Mouse (Mus musculus) macrophage (primary cell): Measurements from ENCODE around the gene Fbxo8. TPM values are rescaled to one million over a fixed set of nuclear protein-coding genes. Genes with fewer than 3 reads are reported as not detected.

Experiments used
- H3K27ac ChIP-seq: fragments of 350-480 bp; formaldehyde crosslinking; 2 replicates; pipeline ENCODE4 v1.9.0; 2021
- H3K36me3 ChIP-seq: fragments of 350-480 bp; formaldehyde crosslinking; 2 replicates; pipeline ENCODE4 v1.9.0; 2021; ENCODE audit errors: inconsistent target
- H3K4me3 ChIP-seq: fragments of 350-480 bp; formaldehyde crosslinking; 2 replicates; pipeline ENCODE4 v1.9.0; 2021; ENCODE audit errors: inconsistent target
- H3K79me2 ChIP-seq: fragments of 350-480 bp; formaldehyde crosslinking; 2 replicates; pipeline ENCODE4 v1.9.0; 2021; ENCODE audit errors: inconsistent target
- WGBS: methylation state at CpG from one replicate; pipeline ENCODE4 v1.1.7; 2026; ENCODE audit warnings: inconsistent platforms; ENCODE audit not compliant: missing documents; 5-methylcytosine and 5-hydroxymethylcytosine counted together
- polyA plus RNA-seq: library from polyadenylated mRNA; stranded (reverse); fragments of 250-400 nt; gene quantifications from 3 replicates; pipeline ENCODE4 v1.2.4, GENCODE M21; 2018; ENCODE audit warnings: inconsistent platforms

Gene Fbxo8
- polyA plus RNA-seq, 1 experiment from 2014 or later, result 14.8 TPM

- 0 out of 2 replicates have a peak, but pooled peaks cover 9% of the 10 kb centered on the region for H3K36me3 ChIP-seq
- peaks cover 46% of the 10 kb centered on the region for H3K79me2 ChIP-seq
- H3K4me3 ChIP-seq, result no peak overlapping the region
- 81% methylated on average over 4 of the region's 4 CpGs for whole genome bisulfite sequencing
- no peak overlapping the region for H3K27ac ChIP-seq
Measured at GRCm38 (mm10) chr8:56564399-56565047, 13.6 kb downstream of the Fbxo8 start.

- Histone ChIP-seq H3K27ac (no peak overlapping the region), H3K79me2 (peaks cover 22% of the 10 kb centered on the region), H3K36me3 (0 out of 2 replicates have a peak, but pooled peaks cover 14% of the 10 kb centered on the region), H3K4me3 (no peak overlapping the region)
- 94% methylated on average over 8 of the region's 9 CpGs for WGBS
Measured at GRCm38 (mm10) chr8:56566856-56567255, 16.0 kb downstream of the Fbxo8 start.

GRCm38 (mm10) chr8:56580918-56581317 lies 30.0 kb downstream of the Fbxo8 start:
- no peaks in the 10 kb centered on the region for H3K79me2 ChIP-seq
- no peaks in the 10 kb centered on the region for H3K36me3 ChIP-seq
- H3K4me3 ChIP-seq, result no peak overlapping the region
- H3K27ac ChIP-seq, result no peak overlapping the region
- 88% methylated on average over 4 of the region's 4 CpGs for WGBS

- H3K79me2 ChIP-seq, result no peaks in the 10 kb centered on the region
- H3K4me3 ChIP-seq, result no peak overlapping the region
- no peaks in the 10 kb centered on the region for H3K36me3 ChIP-seq
- no peak overlapping the region for H3K27ac ChIP-seq
Measured at GRCm38 (mm10) chr8:56582841-56583240, 32.0 kb downstream of the Fbxo8 start.

GRCm38 (mm10) chr8:56589004-56589403 lies 38.1 kb downstream of the Fbxo8 start:
- Histone ChIP-seq H3K4me3 (no peak overlapping the region), H3K36me3 (peaks cover 10% of the 10 kb centered on the region; the same call in 1 of the 2 replicates), H3K27ac (no peak overlapping the region), H3K79me2 (no peaks in the 10 kb centered on the region)
- 82% methylated on average over 1 of the region's 2 CpGs for WGBS

GRCm38 (mm10) chr8:56591084-56591483 lies 40.2 kb downstream of the Fbxo8 start:
- no peak overlapping the region for H3K27ac ChIP-seq
- WGBS, result 91% methylated on average over 1 of the region's 1 CpGs
- no peaks in the 10 kb centered on the region for H3K79me2 ChIP-seq
- no peak overlapping the region for H3K4me3 ChIP-seq
- H3K36me3 ChIP-seq, result peaks cover 10% of the 10 kb centered on the region; the same call in 1 of the 2 replicates

- H3K79me2 ChIP-seq, result no peaks in the 10 kb centered on the region
- peaks cover 10% of the 10 kb centered on the region; the same call in 1 of the 2 replicates for H3K36me3 ChIP-seq
- no peak overlapping the region for H3K27ac ChIP-seq
- WGBS, result 92% methylated on average over 5 of the region's 5 CpGs
- no peak overlapping the region for H3K4me3 ChIP-seq
Measured at GRCm38 (mm10) chr8:56591502-56591901, 40.6 kb downstream of the Fbxo8 start.

GRCm38 (mm10) chr8:56606481-56606880 lies 55.6 kb downstream of the Fbxo8 start:
- Histone ChIP-seq H3K27ac (no peak overlapping the region), H3K4me3 (no peak overlapping the region), H3K79me2 (no peaks in the 10 kb centered on the region), H3K36me3 (no peaks in the 10 kb centered on the region)
- 26% methylated on average over 3 of the region's 3 CpGs for WGBS

- Histone ChIP-seq H3K27ac (no peak overlapping the region), H3K36me3 (no peaks in the 10 kb centered on the region), H3K4me3 (no peak overlapping the region), H3K79me2 (no peaks in the 10 kb centered on the region)
- WGBS, result 89% methylated on average over 6 of the region's 6 CpGs
Measured at GRCm38 (mm10) chr8:56611736-56612135, 60.8 kb downstream of the Fbxo8 start.

GRCm38 (mm10) chr8:56614235-56614634 lies 63.3 kb downstream of the Fbxo8 start:
- WGBS, result 40% methylated on average over 1 of the region's 1 CpGs
- Histone ChIP-seq H3K36me3 (no peaks in the 10 kb centered on the region), H3K4me3 (no peak overlapping the region), H3K79me2 (no peaks in the 10 kb centered on the region), H3K27ac (no peak overlapping the region)

GRCm38 (mm10) chr8:56615005-56615404 lies 64.1 kb downstream of the Fbxo8 start:
- H3K4me3 ChIP-seq, result no peak overlapping the region
- H3K27ac ChIP-seq, result no peak overlapping the region
- H3K36me3 ChIP-seq, result no peaks in the 10 kb centered on the region
- no peaks in the 10 kb centered on the region for H3K79me2 ChIP-seq
- WGBS, result 19% methylated on average over 5 of the region's 5 CpGs

GRCm38 (mm10) chr8:56616260-56616659 lies 65.4 kb downstream of the Fbxo8 start:
- Histone ChIP-seq H3K36me3 (no peaks in the 10 kb centered on the region), H3K79me2 (no peaks in the 10 kb centered on the region), H3K4me3 (no peak overlapping the region), H3K27ac (no peak overlapping the region)
- 42% methylated on average over 7 of the region's 7 CpGs for WGBS

- WGBS, result 96% methylated on average over 6 of the region's 6 CpGs
- Histone ChIP-seq H3K27ac (no peak overlapping the region), H3K36me3 (no peaks in the 10 kb centered on the region), H3K4me3 (no peak overlapping the region), H3K79me2 (no peaks in the 10 kb centered on the region)
Measured at GRCm38 (mm10) chr8:56617271-56617670, 66.4 kb downstream of the Fbxo8 start.

- WGBS, result 53% methylated on average over 4 of the region's 4 CpGs
- no peaks in the 10 kb centered on the region for H3K79me2 ChIP-seq
Measured at GRCm38 (mm10) chr8:56619056-56619455, 68.2 kb downstream of the Fbxo8 start.

GRCm38 (mm10) chr8:56619571-56619970 lies 68.7 kb downstream of the Fbxo8 start:
- H3K4me3 ChIP-seq, result no peak overlapping the region
- H3K36me3 ChIP-seq, result no peaks in the 10 kb centered on the region
- WGBS, result 31% methylated on average over 9 of the region's 9 CpGs
- H3K27ac ChIP-seq, result no peak overlapping the region
- H3K79me2 ChIP-seq, result no peaks in the 10 kb centered on the region

More at GRCm38 (mm10) chr8:56619056-56619455, 68.2 kb downstream of the Fbxo8 start:
- H3K27ac ChIP-seq, result no peak overlapping the region
- no peaks in the 10 kb centered on the region for H3K36me3 ChIP-seq
- no peak overlapping the region for H3K4me3 ChIP-seq

GRCm38 (mm10) chr8:56620691-56621090 lies 69.8 kb downstream of the Fbxo8 start:
- Histone ChIP-seq H3K27ac (no peak overlapping the region), H3K36me3 (no peaks in the 10 kb centered on the region), H3K4me3 (no peak overlapping the region), H3K79me2 (no peaks in the 10 kb centered on the region)
- 12% methylated on average over 10 of the region's 10 CpGs for WGBS
